Mouse (Mus musculus) heart, adult 18-20 months (tissue): ENCODE results near the gene Dap3. TPM values are rescaled to one million over a fixed set of nuclear protein-coding genes. Genes with fewer than 3 reads are reported as not detected.
A peak's percentile ranks its signal among the peaks of the same experiment; 100 is the strongest.
"Not testable (repeated sequence)": the region's sequence is repeated elsewhere in the genome, so short reads cannot be mapped to it uniquely, and the experiment has no call there.

Source experiments
- DNase-seq, 2 experiments: peaks; one replicate each; pipeline ENCODE4 v3.0.0; 2021 to 2022; ENCODE audit warnings: mixed read lengths in 1 of 2
- long read RNA-seq, 2 experiments: library from polyadenylated mRNA; stranded (forward); transcript quantifications; one replicate each; pipeline ENCODE4 v2.0.0; 2021
- total RNA-seq, 2 experiments: library from RNA; stranded (reverse); gene quantifications; 2 replicates each; pipeline ENCODE4 v1.2.3; 2021

The Dap3 gene
- 100 to 1,000 TPM; 146 to 156 TPM for total RNA-seq
- long read RNA-seq, experiment 1, full-length matches to known transcripts = 68 of 86 reads
- long read RNA-seq, experiment 1, partial matches to known transcripts = 1 of 86 reads
- long read RNA-seq, experiment 1, other reads (novel, unspliced or antisense) = 17 of 86 reads
- long read RNA-seq, experiment 2, full-length matches to known transcripts = 34 of 40 reads
- long read RNA-seq, experiment 2, partial matches to known transcripts = 1 of 40 reads
- long read RNA-seq, experiment 2, other reads (novel, unspliced or antisense) = 5 of 40 reads

DNA sequence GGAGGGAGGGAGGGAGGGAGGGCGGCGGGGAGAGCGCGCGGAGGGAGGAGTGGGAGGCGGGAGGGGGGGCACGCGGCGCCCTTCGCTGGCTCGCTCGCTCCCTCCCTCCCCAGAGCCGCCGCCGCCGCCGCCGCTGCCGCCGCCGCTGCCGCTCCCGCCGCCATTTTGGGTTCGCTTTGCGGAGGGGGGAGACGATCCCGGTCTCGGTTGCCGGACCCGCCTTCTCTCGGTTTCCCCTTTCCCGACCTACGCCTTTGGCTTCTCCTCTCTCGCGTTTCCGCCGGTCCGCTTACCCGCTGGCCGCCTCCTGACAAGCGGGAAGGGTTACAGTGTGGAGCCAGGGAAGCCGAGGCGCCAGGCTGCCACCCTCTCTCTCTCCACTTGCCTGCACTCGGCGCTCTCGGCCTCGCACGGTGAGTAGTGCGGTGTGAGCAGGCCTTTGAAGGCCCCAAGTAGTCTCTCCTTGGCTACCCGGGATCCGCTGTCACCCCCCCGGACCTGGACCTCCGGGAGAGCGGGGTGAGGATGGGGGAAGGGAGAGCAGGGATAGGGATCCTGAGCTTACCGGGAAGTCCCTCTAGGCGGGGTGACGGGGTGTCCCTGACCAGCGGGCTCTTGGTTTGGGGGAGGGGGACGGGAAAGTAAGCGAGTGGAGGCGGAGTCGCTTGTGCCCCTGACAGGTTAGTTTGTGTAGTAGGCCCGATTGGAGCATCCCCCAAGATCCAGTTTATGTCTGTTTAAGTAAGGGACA is at the start of gene Dap3, which contains the start of gene Ash1l:
TSS of gene Dap3 (minus strand) at position 606 of the 751 bp plus-strand sequence.
TSS of gene Ash1l (plus strand) at position 47 of the 751 bp plus-strand sequence.
- DNase-seq = peak; percentile 82 to 86

GRCm38 (mm10) chr3:88992793-88993192 is 41.8 kb upstream of the Dap3 start:
- peak; percentile 38 to 40 for DNase-seq

GRCm38 (mm10) chr3:88983921-88984381 is 33.0 kb upstream of the Dap3 start:
- DNase-seq = peak in 1 of 2 experiments; percentile 31

- DNase-seq = no peak
These were observed 30.4 kb upstream of the Dap3 start for GRCm38 (mm10) chr3:88981206-88982010.

DNA sequence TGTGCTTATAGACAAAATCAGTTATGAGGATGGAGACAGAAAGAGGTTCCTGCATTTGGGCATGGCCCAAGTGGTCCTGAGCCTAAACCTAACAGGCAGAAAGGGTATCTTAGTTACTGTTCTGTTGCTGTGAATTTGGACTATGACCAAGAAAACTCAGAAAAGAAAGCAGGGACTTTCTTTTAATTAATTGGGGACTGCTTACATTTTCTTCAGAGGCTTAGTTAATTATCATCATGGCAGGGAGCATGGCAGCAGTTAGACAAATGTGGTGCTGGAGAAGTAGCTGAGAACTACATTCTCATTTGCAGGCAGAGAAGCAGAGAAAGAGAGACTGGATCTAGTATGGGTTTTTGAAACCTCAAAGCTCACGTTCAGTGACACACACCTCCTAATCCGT is 24.0 kb upstream of the Dap3 start:
- DNase-seq = no peak

- not testable (repeated sequence) for DNase-seq
These were observed 12.2 kb upstream of the Dap3 start for GRCm38 (mm10) chr3:88963211-88963610.

DNA sequence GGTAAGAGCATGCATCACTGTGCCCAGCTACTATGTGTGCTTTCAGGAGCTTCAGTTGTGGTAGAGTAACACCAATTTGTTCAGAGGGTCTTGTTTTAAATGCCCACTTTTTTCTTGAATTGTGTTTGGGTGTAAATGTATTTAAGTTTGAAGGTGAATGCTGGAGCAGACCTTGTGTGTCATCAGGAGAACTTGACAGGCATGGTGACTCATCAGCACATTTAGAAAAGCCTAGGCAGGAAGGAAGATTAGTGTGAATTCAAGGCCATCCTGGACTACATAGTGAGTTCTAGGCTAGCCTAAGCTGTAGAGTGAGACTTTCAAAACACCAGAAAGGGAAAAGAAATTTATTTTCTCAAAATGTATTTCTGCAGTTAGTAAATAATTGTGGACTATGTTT is 2.8 kb upstream of the Dap3 start:
- no peak for DNase-seq

GRCm38 (mm10) chr3:88953246-88953645 is 2.3 kb upstream of the Dap3 start:
- no peak for DNase-seq

- DNase-seq = no peak
These were observed 383 bp upstream of the Dap3 start for GRCm38 (mm10) chr3:88951327-88951800.

GRCm38 (mm10) chr3:88949786-88950575 is 1.0 kb downstream of the Dap3 start:
- DNase-seq = peak; percentile 94 to 95

GRCm38 (mm10) chr3:88944109-88944508 is 6.9 kb downstream of the Dap3 start:
- DNase-seq = no peak

- DNase-seq = no peak
These were observed 8.6 kb downstream of the Dap3 start for GRCm38 (mm10) chr3:88942316-88942880.

DNA sequence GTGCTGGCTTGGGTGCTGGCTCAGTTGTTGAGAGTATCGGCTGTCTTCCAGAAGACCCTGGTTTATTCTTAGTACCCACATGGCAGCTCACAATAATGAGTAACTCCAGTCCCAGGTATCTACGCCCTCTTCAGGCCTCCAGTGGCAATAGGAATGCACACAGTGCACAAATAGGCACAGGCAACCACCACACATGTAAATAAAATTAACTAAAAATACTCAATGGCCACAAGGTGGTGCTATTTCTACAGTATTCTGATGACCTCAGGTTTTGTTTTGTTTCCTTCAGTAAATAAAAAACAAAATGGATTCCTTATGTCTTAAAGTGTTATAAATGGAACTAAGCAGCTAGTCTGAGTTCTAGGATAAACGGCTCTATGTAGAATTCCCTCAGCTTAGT is 11.2 kb downstream of the Dap3 start:
- DNase-seq = peak; percentile 16 to 54

- DNase-seq = no peak
These were observed 11.9 kb downstream of the Dap3 start for GRCm38 (mm10) chr3:88939071-88939470.

DNA sequence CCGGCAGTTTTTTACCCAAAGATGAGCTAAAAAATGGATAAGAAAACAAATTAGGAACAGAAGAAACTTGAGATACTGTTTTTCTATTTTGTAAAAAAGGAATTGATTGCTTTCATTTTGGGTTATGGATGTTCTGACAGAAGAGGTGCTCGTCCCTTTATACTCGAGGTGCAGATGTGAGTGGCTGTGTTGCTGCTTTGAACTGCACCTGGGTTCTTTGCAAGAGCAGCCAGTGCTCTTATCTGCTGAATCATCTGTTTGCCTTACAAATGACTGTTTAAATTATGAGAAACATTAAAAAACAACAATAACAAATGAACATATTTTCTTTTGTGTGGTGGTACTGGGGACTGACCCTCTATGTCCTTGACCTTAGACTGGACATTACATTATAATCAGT is 21.5 kb downstream of the Dap3 start:
- DNase-seq = no peak

GRCm38 (mm10) chr3:88925651-88926050 is 25.3 kb downstream of the Dap3 start:
- no peak for DNase-seq

- peak in 1 of 2 experiments; percentile 41 for DNase-seq
These were observed 26.9 kb downstream of the Dap3 start for GRCm38 (mm10) chr3:88923989-88924591.

DNA sequence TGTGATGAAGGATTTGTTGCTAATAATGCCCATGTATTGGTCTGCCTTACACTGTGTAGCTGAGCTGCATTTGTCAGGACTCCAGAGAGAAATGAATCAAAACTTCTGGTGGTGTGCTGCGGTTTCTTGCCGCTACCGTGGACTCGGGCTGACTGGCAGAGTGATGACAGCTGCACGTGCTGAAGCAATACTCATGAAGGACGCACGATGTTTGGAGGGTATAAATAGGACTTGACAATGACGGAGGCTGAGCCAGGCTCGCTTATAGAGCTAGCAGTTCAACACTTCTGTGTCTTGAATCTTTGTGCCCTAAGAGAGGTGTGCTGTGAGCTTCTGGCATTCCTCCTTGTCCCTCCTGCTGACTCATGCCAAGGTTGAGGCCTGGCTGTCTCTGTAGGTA is 29.6 kb downstream of the Dap3 start:
- no peak for DNase-seq

DNA sequence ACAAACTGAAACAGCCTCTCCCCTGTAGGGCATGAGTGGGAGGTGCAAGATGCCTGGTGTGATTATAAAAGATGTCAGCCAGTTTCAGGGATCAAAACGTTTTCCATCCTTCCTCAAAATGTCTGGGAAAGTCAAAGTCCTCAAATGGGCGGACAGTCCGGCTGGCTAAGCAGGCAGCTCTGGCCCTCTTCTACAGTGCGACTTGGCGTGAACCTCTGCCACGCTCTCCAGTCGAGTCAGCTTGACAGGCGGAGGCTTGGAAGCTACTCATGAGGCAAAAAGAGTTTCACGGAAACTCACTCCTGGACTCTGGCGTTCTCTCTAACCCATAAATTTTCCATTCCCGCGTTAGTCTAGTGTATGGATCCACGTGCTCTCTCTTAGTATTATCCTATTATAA is 32.0 kb downstream of the Dap3 start:
- no peak for DNase-seq

DNA sequence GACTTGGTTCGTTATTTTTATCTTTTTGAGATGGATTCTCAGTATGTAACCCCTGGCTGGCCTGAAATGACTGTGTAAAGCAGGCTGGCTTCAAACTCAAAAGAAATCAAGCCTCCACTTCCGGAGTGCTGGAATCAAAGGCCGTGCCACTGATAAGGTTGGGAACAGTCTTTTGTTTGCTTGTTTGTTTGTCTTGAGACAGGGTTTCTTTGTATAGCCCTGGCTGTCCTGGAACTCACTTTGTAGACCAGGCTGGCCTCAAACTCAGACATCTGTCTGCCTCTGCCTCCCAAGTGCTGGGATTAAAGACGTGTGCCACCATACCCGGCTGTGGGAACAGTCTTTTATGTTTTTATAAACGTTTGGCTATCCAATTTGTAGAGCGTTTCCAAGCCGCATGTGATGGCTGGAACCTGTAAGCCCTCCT is 36.6 kb downstream of the Dap3 start:
- DNase-seq = no peak
